Mouse (Mus musculus) CH12.LX (cell line): ENCODE results near the gene Xpr1. TPM values are rescaled to one million over a fixed set of nuclear protein-coding genes. Genes with fewer than 3 reads are reported as not detected.

Experiments
- DNase-seq: peaks from one replicate; pipeline ENCODE4 v3.0.0-alpha.2; 2013; ENCODE audit errors: extremely low read depth
- H3K27ac ChIP-seq: 2 replicates; pipeline ENCODE4 v1.5.1; 2012; ENCODE audit warnings: low read depth, mild to moderate bottlenecking, control low read depth, moderate library complexity; ENCODE audit not compliant: insufficient read depth
- H3K27me3 ChIP-seq: replicated peaks from 2 replicates; pipeline ENCODE3; 2012; ENCODE audit warnings: inconsistent platforms
- H3K36me3 ChIP-seq, 2 experiments: replicated peaks in 1 of 2; 2 replicates each; pipeline versions ENCODE3 to v1.6.1; 2012; ENCODE audit warnings: inconsistent platforms in 1 of 2, low read length in 1 of 2, mild to moderate bottlenecking in 1 of 2, mixed read lengths in 1 of 2, moderate library complexity in 1 of 2; ENCODE audit not compliant: control insufficient read depth in 1 of 2, insufficient read depth in 1 of 2
- H3K4me1 ChIP-seq, 2 experiments: 2 replicates each; pipeline ENCODE4 v1.6.1; 2012; ENCODE audit warnings: inconsistent platforms in 1 of 2, moderate library complexity in 1 of 2; ENCODE audit not compliant: insufficient read depth in 2 of 2, control insufficient read depth in 1 of 2
- H3K4me2 ChIP-seq: 2 replicates; pipeline ENCODE4 v1.6.1; 2012; ENCODE audit warnings: low read depth, mild to moderate bottlenecking, control low read depth; ENCODE audit not compliant: poor library complexity, insufficient read depth, severe bottlenecking
- H3K4me3 ChIP-seq, 3 experiments: fragments of 150-350 bp in 1 of 3; sonication (generic) in 1 of 3; replicated peaks in 1 of 3; 2 replicates each; pipeline versions ENCODE3 to v1.5.1; 2011 to 2012; ENCODE audit warnings: low read depth in 2 of 3, low read length in 2 of 3, mild to moderate bottlenecking in 2 of 3, moderate library complexity in 2 of 3, control low read depth in 1 of 3, improper control_type of control experiment in 1 of 3, inconsistent platforms in 1 of 3, mixed read lengths in 1 of 3; ENCODE audit not compliant: poor library complexity in 1 of 3
- H3K79me2 ChIP-seq: replicated peaks from 2 replicates; pipeline ENCODE4 v1.6.1; 2012; ENCODE audit warnings: mild to moderate bottlenecking, moderate library complexity; ENCODE audit not compliant: control insufficient read depth, poor library complexity, insufficient read depth, severe bottlenecking; ENCODE audit errors: extremely low read depth
- H3K9ac ChIP-seq: 2 replicates; pipeline ENCODE4 v1.6.1; 2012; ENCODE audit warnings: low read depth, mild to moderate bottlenecking, control low read depth, moderate library complexity; ENCODE audit not compliant: insufficient read depth
- H3K9me3 ChIP-seq: replicated peaks from 2 replicates; pipeline ENCODE3; 2012; ENCODE audit warnings: low read length, inconsistent platforms, mixed read lengths
- BHLHE40 ChIP-seq: IDR thresholded peaks from 2 replicates; pipeline ENCODE4 v1.6.1; 2011; ENCODE audit warnings: mild to moderate bottlenecking, low read depth, low read length, improper control_type of control experiment
- CHD2 ChIP-seq: IDR thresholded peaks from 2 replicates; pipeline ENCODE4 v1.6.1; 2011; ENCODE audit warnings: low read length, improper control_type of control experiment
- EP300 ChIP-seq: IDR thresholded peaks from 2 replicates; pipeline ENCODE4 v1.6.1; 2011; ENCODE audit warnings: low read length, improper control_type of control experiment
- GABPA ChIP-seq: IDR thresholded peaks from 2 replicates; pipeline ENCODE4 v1.6.1; 2012; ENCODE audit warnings: low read depth, low read length, improper control_type of control experiment, inconsistent platforms; ENCODE audit not compliant: insufficient replicate concordance
- IRF4 ChIP-seq: IDR thresholded peaks from 2 replicates; pipeline ENCODE4 v1.6.1; 2014; ENCODE audit warnings: low read depth, mild to moderate bottlenecking, inconsistent platforms, low read length, improper control_type of control experiment
- JUN ChIP-seq: IDR thresholded peaks from 2 replicates; pipeline ENCODE4 v1.6.1; 2011; ENCODE audit warnings: low read depth, mild to moderate bottlenecking, low read length, improper control_type of control experiment, moderate library complexity; ENCODE audit not compliant: insufficient read depth
- JUND ChIP-seq: conservative IDR thresholded peaks from 2 replicates; pipeline ENCODE4 v1.6.1; 2011; ENCODE audit warnings: low read depth, low read length, improper control_type of control experiment
- KAT2A ChIP-seq: IDR thresholded peaks from 2 replicates; pipeline ENCODE4 v1.6.1; 2012; ENCODE audit warnings: low read length, improper control_type of control experiment, inconsistent platforms; ENCODE audit not compliant: insufficient replicate concordance
- MAFK ChIP-seq: IDR thresholded peaks from 2 replicates; pipeline ENCODE4 v1.6.1; 2011; ENCODE audit warnings: low read length, improper control_type of control experiment; ENCODE audit not compliant: insufficient replicate concordance
- MAX ChIP-seq: IDR thresholded peaks from 2 replicates; pipeline ENCODE4 v1.6.1; 2011; ENCODE audit warnings: low read length, improper control_type of control experiment
- MAZ ChIP-seq: IDR thresholded peaks from 2 replicates; pipeline ENCODE4 v1.6.1; 2012; ENCODE audit warnings: low read depth, mild to moderate bottlenecking, inconsistent platforms, low read length, improper control_type of control experiment, moderate library complexity
- MEF2A ChIP-seq: IDR thresholded peaks from 2 replicates; pipeline ENCODE4 v1.6.1; 2014; ENCODE audit warnings: low read depth, mild to moderate bottlenecking, inconsistent platforms, low read length, improper control_type of control experiment, borderline replicate concordance
- MXI1 ChIP-seq: IDR thresholded peaks from 2 replicates; pipeline ENCODE4 v1.6.1; 2011; ENCODE audit warnings: mild to moderate bottlenecking, low read depth, low read length, improper control_type of control experiment
- MYC ChIP-seq: IDR thresholded peaks from 2 replicates; pipeline ENCODE4 v1.6.1; 2011; ENCODE audit warnings: low read depth, mild to moderate bottlenecking, improper control_type of control experiment, low read length
- NELFE ChIP-seq: IDR thresholded peaks from 2 replicates; pipeline ENCODE4 v1.6.1; 2011; ENCODE audit warnings: low read depth, low read length, improper control_type of control experiment
- NRF1 ChIP-seq: IDR thresholded peaks from 2 replicates; pipeline ENCODE4 v1.6.1; 2014; ENCODE audit warnings: low read depth, mild to moderate bottlenecking, inconsistent platforms, low read length, improper control_type of control experiment, moderate library complexity
- PAX5 ChIP-seq: IDR thresholded peaks from 2 replicates; pipeline ENCODE4 v1.6.1; 2012; ENCODE audit warnings: low read length, inconsistent platforms, mixed read lengths
- POLR2A ChIP-seq: IDR thresholded peaks from 2 replicates; pipeline ENCODE4 v1.6.1; 2011; ENCODE audit warnings: low read depth, mild to moderate bottlenecking, improper control_type of control experiment, low read length
- TBP ChIP-seq: conservative IDR thresholded peaks from 2 replicates; pipeline ENCODE4 v1.6.1; 2011; ENCODE audit warnings: low read depth, low read length, improper control_type of control experiment
- TCF12 ChIP-seq: IDR thresholded peaks from 2 replicates; pipeline ENCODE4 v1.6.1; 2014; ENCODE audit warnings: low read depth, mild to moderate bottlenecking, inconsistent platforms, low read length, improper control_type of control experiment
- USF1 ChIP-seq: IDR thresholded peaks from 2 replicates; pipeline ENCODE4 v1.6.1; 2014; ENCODE audit warnings: low read depth, mild to moderate bottlenecking, inconsistent platforms, low read length, improper control_type of control experiment
- USF2 ChIP-seq: conservative IDR thresholded peaks from 2 replicates; pipeline ENCODE4 v1.6.1; 2011; ENCODE audit warnings: low read depth, low read length, improper control_type of control experiment
- ZNF384 ChIP-seq: IDR thresholded peaks from 2 replicates; pipeline ENCODE4 v1.6.1; 2012; ENCODE audit warnings: low read depth, low read length, improper control_type of control experiment, inconsistent platforms
- dilution Hi-C: fragments of 300-500 bp; cut with MboI; formaldehyde crosslinking; loops from 2 replicates; pipeline ENCODE4 v1.14.3; 2020; ENCODE audit warnings: low sequenced_read_pairs; ENCODE audit not compliant: extremely low pct_unique_long_range_greater_than_20kb, extremely low pct_ligation_motif_present
- in situ Hi-C: fragments of 300-500 bp; cut with MboI; formaldehyde crosslinking; loops from 3 replicates; pipeline ENCODE4 v1.14.3; 2019; ENCODE audit warnings: low sequenced_read_pairs, low pct_ligation_motif_present, low pct_unique_long_range_greater_than_20kb, mixed read lengths
- polyA plus RNA-seq: library from polyadenylated mRNA; unstranded; fragments of >175 nt; gene quantifications from 2 replicates; pipeline ENCODE4 v1.2.1, GENCODE M21; 2012; ENCODE audit warnings: low read depth; ENCODE audit not compliant: insufficient read length
- total RNA-seq, 2 experiments: library from RNA; depleted of rRNA; stranded (reverse); fragments of 300-350 nt in 1 of 2; fragments of >200 nt in 1 of 2; gene quantifications; 2 replicates each; pipeline ENCODE4 v1.2.3; 2012 to 2014

The Xpr1 gene
- total and polyA plus RNA-seq, 3 experiments, result 7.7 to 13.1 (median 9.6) TPM

DNA sequence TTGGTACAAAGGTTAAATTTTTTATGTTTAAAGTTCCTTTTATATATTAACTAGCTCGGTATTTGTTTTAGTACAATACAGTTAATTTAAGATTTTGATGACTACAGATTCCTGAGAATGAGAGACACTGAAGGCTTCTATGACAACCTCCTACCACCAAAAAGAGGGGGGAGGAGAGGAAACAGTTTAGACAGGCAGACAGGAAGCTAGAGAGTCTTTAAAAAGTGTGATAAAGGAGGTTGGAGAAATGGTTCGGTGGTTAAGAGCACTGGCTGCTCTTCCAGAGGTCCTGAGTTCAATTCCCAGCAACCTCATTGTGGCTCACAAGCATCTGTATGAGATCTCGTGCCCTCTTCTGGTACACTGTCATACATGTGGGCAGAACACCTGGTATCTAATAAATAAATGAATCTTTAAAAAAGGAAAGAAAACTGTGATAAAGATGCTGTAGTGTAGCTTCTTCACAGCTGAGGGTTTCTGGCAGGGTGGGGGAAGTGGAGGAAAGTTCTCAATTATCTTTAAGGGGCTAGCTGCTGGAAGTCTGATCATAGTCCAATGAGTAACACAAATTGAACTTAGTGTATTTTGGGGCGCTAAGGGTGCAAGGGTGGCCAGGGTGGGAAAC, 55.6 kb downstream of the Xpr1 start:
- in situ Hi-C loops (no loop called here), dilution Hi-C loops (no loop called here)
- Histone ChIP-seq H3K79me2 (no peaks in the 10 kb centered on the region), H3K4me2 (no peak overlapping the region), H3K27ac (no peak overlapping the region), H3K4me1 (peaks cover 0 to 10% of the 10 kb centered on the region in 2 experiments; a peak in 2 of 4 replicates), H3K9ac (no peak overlapping the region), H3K27me3 (no peaks in the 10 kb centered on the region), H3K4me3 (no peak overlapping the region), H3K9me3 (no peaks in the 10 kb centered on the region), H3K36me3 (no peaks in the 10 kb centered on the region)
- no peak for TF ChIP-seq EP300
- no peak for TF ChIP-seq MAX
- TF ChIP-seq JUND, result no peak
- no peak for TF ChIP-seq CHD2
- TF ChIP-seq NRF1, result no peak
- no peak for TF ChIP-seq BHLHE40
- DNase-seq, result no peak

DNA sequence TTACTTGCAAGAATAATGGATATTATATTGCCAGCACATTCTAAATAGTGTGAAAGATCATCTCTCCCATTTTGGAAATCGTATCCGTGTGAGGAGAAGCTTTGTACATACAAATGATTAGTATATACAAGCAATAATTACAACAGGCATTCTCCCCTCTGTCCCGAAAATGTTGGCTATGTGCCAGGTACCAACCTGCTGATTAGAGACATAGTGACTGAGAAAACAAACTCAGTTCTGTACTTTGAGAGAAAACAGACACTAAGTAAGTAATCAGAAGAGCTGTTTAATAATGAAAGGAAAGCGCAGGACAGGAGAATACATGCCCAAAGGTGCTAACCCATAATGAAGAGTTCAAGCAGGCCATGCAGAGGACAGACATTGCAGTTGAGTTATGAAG, 64.1 kb downstream of the Xpr1 start:
- dilution Hi-C loops, result no loop called here
- Histone ChIP-seq H3K9ac (no peak overlapping the region), H3K79me2 (no peaks in the 10 kb centered on the region), H3K4me3 (no peak overlapping the region), H3K36me3 (no peaks in the 10 kb centered on the region), H3K27ac (no peak overlapping the region), H3K4me1 (no peaks in the 10 kb centered on the region), H3K27me3 (no peaks in the 10 kb centered on the region), H3K4me2 (no peak overlapping the region), H3K9me3 (no peaks in the 10 kb centered on the region)
- TF ChIP-seq TBP, result no peak
- TF ChIP-seq USF1, result no peak
- TF ChIP-seq GABPA, result no peak
- no peak for TF ChIP-seq NELFE
- TF ChIP-seq KAT2A, result no peak
- in situ Hi-C loops, result no loop called here
- no peak for DNase-seq

DNA sequence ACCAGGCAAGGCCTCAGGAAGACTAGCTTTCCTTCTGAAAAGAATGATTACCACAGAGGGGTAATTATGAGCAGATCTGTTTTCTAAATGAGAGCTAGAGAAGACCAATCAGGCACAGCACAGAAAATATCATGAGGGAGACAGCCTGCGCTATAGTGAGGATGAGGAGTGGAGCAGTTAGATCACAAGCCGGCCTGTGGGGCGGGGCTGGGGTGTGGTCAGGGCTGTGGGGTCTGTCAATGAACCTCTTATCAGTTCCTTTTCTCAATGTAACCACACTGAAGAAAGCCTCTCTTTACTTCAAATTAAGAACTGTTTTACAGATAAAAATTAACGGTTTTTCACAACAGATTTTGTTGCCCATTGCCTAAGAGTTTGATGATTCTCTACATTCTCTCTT, 65.7 kb downstream of the Xpr1 start:
- dilution Hi-C loops, result no loop called here
- no peak overlapping the region for H3K4me2 ChIP-seq

More for the DNA sequence above, 65.7 kb downstream of the Xpr1 start:
- no peaks in the 10 kb centered on the region for H3K79me2 ChIP-seq
- no peaks in the 10 kb centered on the region for H3K9me3 ChIP-seq
- TF ChIP-seq JUND (no peak), MAX (no peak), USF2 (no peak), MXI1 (no peak), ZNF384 (no peak), IRF4 (no peak), MEF2A (no peak), MAFK (no peak), EP300 (no peak), TCF12 (no peak), MAZ (no peak), KAT2A (no peak), NELFE (no peak), PAX5 (no peak), BHLHE40 (no peak), POLR2A (no peak), MYC (no peak), CHD2 (no peak), NRF1 (no peak), JUN (no peak)
- H3K27ac ChIP-seq, result no peak overlapping the region
- no peak overlapping the region for H3K9ac ChIP-seq
- H3K27me3 ChIP-seq, result no peaks in the 10 kb centered on the region
- no peak for DNase-seq
- in situ Hi-C loops, result no loop called here
- no peaks in the 10 kb centered on the region for H3K36me3 ChIP-seq
- H3K4me1 ChIP-seq, result no peaks in the 10 kb centered on the region
- no peak overlapping the region for H3K4me3 ChIP-seq
